Mouse (Mus musculus): ENCODE results near the gene Tmed4. TPM values are rescaled to one million over a fixed set of nuclear protein-coding genes. Genes with fewer than 3 reads are reported as not detected.
"Not testable (repeated sequence)": the region's sequence is repeated elsewhere in the genome, so short reads cannot be mapped to it uniquely, and the experiment has no call there.

Tmed4 gene
- total and polyA plus RNA-seq, 2 experiments from 2014 or later, result 90.5 to 93.4 TPM

DNA sequence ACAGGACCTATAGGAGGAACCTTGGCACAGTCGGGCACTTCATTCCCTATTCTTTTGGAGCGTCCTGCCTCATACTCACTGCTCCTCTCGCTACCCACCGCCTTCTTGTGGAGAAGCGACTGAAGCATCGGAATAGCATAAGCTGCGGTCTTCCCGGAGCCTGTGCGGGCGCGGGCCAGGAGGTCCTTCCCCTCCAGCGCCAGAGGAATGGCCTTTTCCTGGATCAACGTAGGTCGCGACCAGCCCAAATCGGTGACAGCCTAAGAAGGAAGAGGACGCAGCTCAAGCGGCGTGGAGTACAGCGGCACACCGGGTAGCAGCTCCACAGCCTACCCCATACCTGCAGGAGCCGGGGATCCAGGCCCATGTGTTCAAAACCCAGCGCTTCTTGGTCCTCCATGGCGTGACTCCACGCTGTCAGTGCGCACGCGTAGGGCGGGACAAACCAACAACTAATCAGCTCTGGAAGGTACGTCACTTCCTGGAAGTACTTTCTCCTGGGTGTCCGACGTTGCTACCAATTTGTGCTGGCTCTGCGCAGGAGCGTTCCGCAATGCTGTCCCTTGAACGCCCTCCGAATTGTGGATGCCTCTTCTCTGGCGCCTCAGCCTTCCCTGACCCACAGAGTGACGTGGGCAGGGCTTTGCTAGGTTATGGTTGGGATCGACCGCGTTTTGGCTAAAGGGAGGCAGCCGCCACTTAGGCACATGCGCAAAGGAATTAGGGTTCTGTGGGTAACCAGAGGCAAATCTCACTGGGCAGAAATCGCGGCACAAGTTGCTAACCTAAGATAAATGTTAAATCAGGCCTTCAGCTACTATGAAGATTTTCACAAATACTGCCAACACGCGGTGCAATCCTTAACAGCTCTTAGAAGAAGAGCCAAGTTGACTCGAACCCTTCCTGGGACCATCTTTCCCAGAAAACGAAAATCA is 7.1 kb downstream of the Tmed4 start, which contains the start of gene Ddx56:
TSS of gene Ddx56 (minus strand) at position 453 of the 935 bp plus-strand sequence.
- peaks cover 8% of the 10 kb centered on the region for H3K4me1 ChIP-seq (ENCODE audit: control insufficient read depth, insufficient read depth)
- DNase-seq (ENCODE audit: low spot score) (peak; percentile 96), ATAC-seq (ENCODE audit: insufficient read depth, low read depth) (peak; percentile 98)
- H3K9me3 ChIP-seq (replicated peaks; ENCODE audit: control insufficient read depth, low read length), result no peaks in the 10 kb centered on the region
- TF ChIP-seq CTCF (IDR thresholded peaks at IDR 0.05; ENCODE audit: low read depth), result no peak
- no peak for TF ChIP-seq EP300 (IDR thresholded peaks at IDR 0.05; ENCODE audit: low read depth)
- 2% methylated on average over 50 of the region's 50 CpGs for WGBS
- H3K36me3 ChIP-seq (replicated peaks; ENCODE audit: control insufficient read depth, insufficient read depth, low read length), result peaks cover 60% of the 10 kb centered on the region
- peak within 1 kb of the TSS; percentile 97 for H3K27ac ChIP-seq (ENCODE audit: low read depth)
- H3K27me3 ChIP-seq (ENCODE audit: control insufficient read depth, insufficient read depth, low read length), result no peaks in the 10 kb centered on the region
- peak within 1 kb of the TSS; percentile 93 for H3K4me2 ChIP-seq (ENCODE audit: low read depth, low read length)
- H3K4me3 ChIP-seq (ENCODE audit: low read depth, low read length), result peak within 1 kb of the TSS; percentile 76
- H3K9ac ChIP-seq (replicated peaks; ENCODE audit: low read depth, low read length), result peak within 1 kb of the TSS; percentile 76

- no peak for DNase-seq (ENCODE audit: low spot score)
- no peak overlapping the region for H3K27ac ChIP-seq (ENCODE audit: low read depth)
- H3K4me1 ChIP-seq (ENCODE audit: control insufficient read depth, insufficient read depth), result peaks cover 8% of the 10 kb centered on the region
- ATAC-seq (ENCODE audit: insufficient read depth, low read depth), result no peak
- H3K9ac ChIP-seq (replicated peaks; ENCODE audit: low read depth, low read length), result peak overlapping the region; percentile 76
- H3K4me2 ChIP-seq (ENCODE audit: low read depth, low read length), result peak overlapping the region; percentile 93
- H3K27me3 ChIP-seq (ENCODE audit: control insufficient read depth, insufficient read depth, low read length), result no peaks in the 10 kb centered on the region
- H3K9me3 ChIP-seq (replicated peaks; ENCODE audit: control insufficient read depth, low read length), result no peaks in the 10 kb centered on the region
- 63% methylated on average over 9 of the region's 9 CpGs for WGBS
- TF ChIP-seq CTCF (IDR thresholded peaks at IDR 0.05; ENCODE audit: low read depth) (no peak), EP300 (IDR thresholded peaks at IDR 0.05; ENCODE audit: low read depth) (no peak)
- H3K36me3 ChIP-seq (replicated peaks; ENCODE audit: control insufficient read depth, insufficient read depth, low read length), result peaks cover 60% of the 10 kb centered on the region
- peak overlapping the region; percentile 76 for H3K4me3 ChIP-seq (ENCODE audit: low read depth, low read length)
Observed at GRCm38 (mm10) chr11:6266621-6267020, 8.0 kb downstream of the Tmed4 start.

- peak; percentile 59; the same call in 1 of the 2 replicates for ATAC-seq (ENCODE audit: insufficient read depth, low read depth)
- H3K4me3 ChIP-seq (ENCODE audit: low read depth, low read length), result no peak overlapping the region
- DNase-seq (ENCODE audit: low spot score), result peak; percentile 36
- H3K27me3 ChIP-seq (ENCODE audit: control insufficient read depth, insufficient read depth, low read length), result no peaks in the 10 kb centered on the region
- H3K9ac ChIP-seq (replicated peaks; ENCODE audit: low read depth, low read length), result no peak overlapping the region
- 77% methylated on average over 10 of the region's 10 CpGs for WGBS
- H3K4me2 ChIP-seq (ENCODE audit: low read depth, low read length), result no peak overlapping the region
- H3K27ac ChIP-seq (ENCODE audit: low read depth), result no peak overlapping the region
- H3K36me3 ChIP-seq (replicated peaks; ENCODE audit: control insufficient read depth, insufficient read depth, low read length), result peaks cover 88% of the 10 kb centered on the region
- peaks cover 3% of the 10 kb centered on the region for H3K4me1 ChIP-seq (ENCODE audit: control insufficient read depth, insufficient read depth)
- TF ChIP-seq EP300 (IDR thresholded peaks at IDR 0.05; ENCODE audit: low read depth), result no peak
- TF ChIP-seq CTCF (IDR thresholded peaks at IDR 0.05; ENCODE audit: low read depth), result peak; percentile 98
- no peaks in the 10 kb centered on the region for H3K9me3 ChIP-seq (replicated peaks; ENCODE audit: control insufficient read depth, low read length)
Observed at GRCm38 (mm10) chr11:6261434-6262082, 13.1 kb downstream of the Tmed4 start.

- ATAC-seq (ENCODE audit: insufficient read depth, low read depth) (no peak), DNase-seq (ENCODE audit: low spot score) (no peak)
- 89% methylated on average over 7 of the region's 7 CpGs for WGBS
- H3K4me2 ChIP-seq (ENCODE audit: low read depth, low read length), result no peak overlapping the region
- H3K4me3 ChIP-seq (ENCODE audit: low read depth, low read length), result no peak overlapping the region
- no peak overlapping the region for H3K27ac ChIP-seq (ENCODE audit: low read depth)
- H3K4me1 ChIP-seq (ENCODE audit: control insufficient read depth, insufficient read depth), result no peaks in the 10 kb centered on the region
- no peak overlapping the region for H3K9ac ChIP-seq (replicated peaks; ENCODE audit: low read depth, low read length)
- no peaks in the 10 kb centered on the region for H3K27me3 ChIP-seq (ENCODE audit: control insufficient read depth, insufficient read depth, low read length)
- peaks cover 69% of the 10 kb centered on the region for H3K36me3 ChIP-seq (replicated peaks; ENCODE audit: control insufficient read depth, insufficient read depth, low read length)
- TF ChIP-seq CTCF (IDR thresholded peaks at IDR 0.05; ENCODE audit: low read depth) (no peak), EP300 (IDR thresholded peaks at IDR 0.05; ENCODE audit: low read depth) (no peak)
- no peaks in the 10 kb centered on the region for H3K9me3 ChIP-seq (replicated peaks; ENCODE audit: control insufficient read depth, low read length)
Observed at GRCm38 (mm10) chr11:6259413-6259812, 15.3 kb downstream of the Tmed4 start.

DNA sequence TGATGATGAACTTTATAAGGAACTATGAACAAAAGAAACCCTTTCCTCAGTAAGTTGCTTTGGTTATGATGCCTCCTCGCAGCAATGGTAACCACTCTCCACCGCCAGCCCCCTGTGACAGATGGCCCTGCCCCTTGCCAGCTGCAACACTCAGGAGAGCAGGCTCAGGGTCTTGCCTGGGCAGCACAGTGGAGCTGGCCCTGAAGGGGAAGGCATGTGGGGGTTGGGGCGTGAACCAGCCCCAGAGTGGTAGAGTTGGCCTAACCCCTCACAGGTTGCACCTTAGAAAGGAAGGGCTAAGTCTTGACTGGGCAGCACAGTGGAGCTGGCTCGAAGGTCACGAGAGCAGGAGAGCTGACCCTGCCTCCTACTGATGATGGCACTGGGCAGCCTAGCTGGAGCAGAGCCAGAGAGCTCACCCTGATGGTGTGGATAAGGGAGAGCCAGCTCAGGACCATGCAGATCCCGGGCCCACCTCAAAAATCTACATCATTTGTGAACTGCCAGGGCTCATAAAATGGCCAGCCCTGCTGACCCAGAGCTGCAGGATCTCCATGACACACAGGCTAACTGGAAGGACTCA is 18.1 kb downstream of the Tmed4 start:
- Histone ChIP-seq H3K4me3 (ENCODE audit: low read depth, low read length) (no peak overlapping the region), H3K27ac (ENCODE audit: low read depth) (no peak overlapping the region), H3K4me1 (ENCODE audit: control insufficient read depth, insufficient read depth) (no peaks in the 10 kb centered on the region), H3K9ac (replicated peaks; ENCODE audit: low read depth, low read length) (no peak overlapping the region), H3K27me3 (ENCODE audit: control insufficient read depth, insufficient read depth, low read length) (no peaks in the 10 kb centered on the region), H3K9me3 (replicated peaks; ENCODE audit: control insufficient read depth, low read length) (no peaks in the 10 kb centered on the region), H3K4me2 (ENCODE audit: low read depth, low read length) (no peak overlapping the region), H3K36me3 (replicated peaks; ENCODE audit: control insufficient read depth, insufficient read depth, low read length) (peaks cover 42% of the 10 kb centered on the region)
- DNase-seq (ENCODE audit: low spot score), result no peak
- 72% methylated on average over 6 of the region's 6 CpGs for WGBS
- no peak for TF ChIP-seq EP300 (IDR thresholded peaks at IDR 0.05; ENCODE audit: low read depth)
- no peak for TF ChIP-seq CTCF (IDR thresholded peaks at IDR 0.05; ENCODE audit: low read depth)
- no peak for ATAC-seq (ENCODE audit: insufficient read depth, low read depth)

GRCm38 (mm10) chr11:6254602-6255001 is 20.1 kb downstream of the Tmed4 start:
- 91% methylated on average over 2 of the region's 2 CpGs for WGBS
- H3K27ac ChIP-seq (ENCODE audit: low read depth); ATAC-seq (ENCODE audit: insufficient read depth, low read depth); H3K4me3 ChIP-seq (ENCODE audit: low read depth, low read length); H3K4me1 ChIP-seq (ENCODE audit: control insufficient read depth, insufficient read depth); DNase-seq (ENCODE audit: low spot score); H3K9ac ChIP-seq (replicated peaks; ENCODE audit: low read depth, low read length); H3K9me3 ChIP-seq (replicated peaks; ENCODE audit: control insufficient read depth, low read length); H3K4me2 ChIP-seq (ENCODE audit: low read depth, low read length); H3K27me3 ChIP-seq (ENCODE audit: control insufficient read depth, insufficient read depth, low read length): not testable (repeated sequence)
- peaks cover 23% of the 10 kb centered on the region for H3K36me3 ChIP-seq (replicated peaks; ENCODE audit: control insufficient read depth, insufficient read depth, low read length)
